Mouse (Mus musculus) hindbrain, embryonic 16.5 days (tissue): Measurements from ENCODE around the gene Nceh1. TPM values are rescaled to one million over a fixed set of nuclear protein-coding genes. Genes with fewer than 3 reads are reported as not detected.

ENCODE experiments used
- ATAC-seq: fragments of 200-750 bp; cut with Nextera tagmentation; 2 replicates; pipeline ENCODE4 v1.8.0; 2017; ENCODE audit warnings: moderate TSS enrichment, moderate library complexity
- H3K27ac ChIP-seq: fragments of 300-500 bp; sonication (generic); 2 replicates; pipeline ENCODE4 v1.5.1; 2014; ENCODE audit warnings: low read depth, mild to moderate bottlenecking, control low read depth, low read length, moderate library complexity
- H3K27me3 ChIP-seq: fragments of 300-500 bp; sonication (generic); replicated peaks from 2 replicates; pipeline ENCODE4 v1.6.1; 2014; ENCODE audit warnings: low read length; ENCODE audit not compliant: control insufficient read depth, insufficient read depth
- H3K36me3 ChIP-seq: fragments of 300-500 bp; sonication (generic); 2 replicates; pipeline ENCODE4 v1.6.1; 2014; ENCODE audit warnings: mild to moderate bottlenecking, low read length, moderate library complexity, mixed read lengths; ENCODE audit not compliant: control insufficient read depth, insufficient read depth
- H3K4me1 ChIP-seq: fragments of 300-500 bp; sonication (generic); 2 replicates; pipeline ENCODE4 v1.6.1; 2014; ENCODE audit warnings: low read depth, low read length; ENCODE audit not compliant: control insufficient read depth, insufficient read depth
- H3K4me2 ChIP-seq: fragments of 300-500 bp; sonication (generic); 2 replicates; pipeline ENCODE4 v1.6.1; 2014; ENCODE audit warnings: mild to moderate bottlenecking, low read length, control low read depth, moderate library complexity
- H3K4me3 ChIP-seq: fragments of 300-500 bp; sonication (generic); 2 replicates; pipeline ENCODE4 v1.5.1; 2014; ENCODE audit warnings: mild to moderate bottlenecking, low read length, control low read depth, moderate library complexity
- H3K9ac ChIP-seq: fragments of 300-500 bp; sonication (generic); 2 replicates; pipeline ENCODE4 v1.6.1; 2014; ENCODE audit warnings: low read depth, mild to moderate bottlenecking, control low read depth, low read length, moderate library complexity
- H3K9me3 ChIP-seq: fragments of 300-500 bp; sonication (generic); 2 replicates; pipeline ENCODE4 v1.6.1; 2014; ENCODE audit warnings: mild to moderate bottlenecking, low read length, moderate library complexity; ENCODE audit not compliant: control insufficient read depth
- WGBS: fragments of 180-500 bp; shearing (Covaris S2); extraction: QIAGEN DNeasy Blood & Tissue Kit; methylation state at CpG from one replicate; pipeline ENCODE4 v1.1.7; 2014; 5-methylcytosine and 5-hydroxymethylcytosine counted together
- polyA plus RNA-seq: library from polyadenylated mRNA; unstranded; fragments of >200 nt; fragmentation: Nextera tagmentation; extraction: Ambion mirVana; gene quantifications from 2 replicates; pipeline ENCODE4 v1.2.1, GENCODE M21; 2015

Gene Nceh1
- polyA plus RNA-seq, 1 experiment from 2014 or later, result 25.1 TPM

GRCm38 (mm10) chr3:27155856-27156593 is 26.7 kb upstream of the Nceh1 start:
- Histone ChIP-seq H3K4me3 (no peak overlapping the region), H3K27me3 (no peaks in the 10 kb centered on the region), H3K4me1 (peaks cover 5% of the 10 kb centered on the region), H3K4me2 (no peak overlapping the region), H3K9me3 (no peaks in the 10 kb centered on the region), H3K27ac (no peak overlapping the region), H3K36me3 (no peaks in the 10 kb centered on the region), H3K9ac (no peak overlapping the region)
- WGBS, result 77% methylated on average over 9 of the region's 9 CpGs
- ATAC-seq, result no peak

- ATAC-seq, result no peak
- Histone ChIP-seq H3K4me1 (peaks cover 5% of the 10 kb centered on the region), H3K4me3 (no peak overlapping the region), H3K9me3 (no peaks in the 10 kb centered on the region), H3K27ac (no peak overlapping the region), H3K4me2 (no peak overlapping the region), H3K9ac (no peak overlapping the region), H3K36me3 (no peaks in the 10 kb centered on the region), H3K27me3 (no peaks in the 10 kb centered on the region)
- WGBS, result 65% methylated on average over 3 of the region's 3 CpGs
Observed at GRCm38 (mm10) chr3:27156594-27156949, 26.2 kb upstream of the Nceh1 start.

- Histone ChIP-seq H3K9ac (no peak overlapping the region), H3K36me3 (no peaks in the 10 kb centered on the region), H3K4me3 (no peak overlapping the region), H3K27me3 (no peaks in the 10 kb centered on the region), H3K27ac (no peak overlapping the region), H3K9me3 (no peaks in the 10 kb centered on the region), H3K4me1 (peaks cover 3% of the 10 kb centered on the region), H3K4me2 (no peak overlapping the region)
- ATAC-seq, result no peak
- 60% methylated on average over 4 of the region's 4 CpGs for WGBS
Observed at GRCm38 (mm10) chr3:27158910-27159309, 23.9 kb upstream of the Nceh1 start.

DNA sequence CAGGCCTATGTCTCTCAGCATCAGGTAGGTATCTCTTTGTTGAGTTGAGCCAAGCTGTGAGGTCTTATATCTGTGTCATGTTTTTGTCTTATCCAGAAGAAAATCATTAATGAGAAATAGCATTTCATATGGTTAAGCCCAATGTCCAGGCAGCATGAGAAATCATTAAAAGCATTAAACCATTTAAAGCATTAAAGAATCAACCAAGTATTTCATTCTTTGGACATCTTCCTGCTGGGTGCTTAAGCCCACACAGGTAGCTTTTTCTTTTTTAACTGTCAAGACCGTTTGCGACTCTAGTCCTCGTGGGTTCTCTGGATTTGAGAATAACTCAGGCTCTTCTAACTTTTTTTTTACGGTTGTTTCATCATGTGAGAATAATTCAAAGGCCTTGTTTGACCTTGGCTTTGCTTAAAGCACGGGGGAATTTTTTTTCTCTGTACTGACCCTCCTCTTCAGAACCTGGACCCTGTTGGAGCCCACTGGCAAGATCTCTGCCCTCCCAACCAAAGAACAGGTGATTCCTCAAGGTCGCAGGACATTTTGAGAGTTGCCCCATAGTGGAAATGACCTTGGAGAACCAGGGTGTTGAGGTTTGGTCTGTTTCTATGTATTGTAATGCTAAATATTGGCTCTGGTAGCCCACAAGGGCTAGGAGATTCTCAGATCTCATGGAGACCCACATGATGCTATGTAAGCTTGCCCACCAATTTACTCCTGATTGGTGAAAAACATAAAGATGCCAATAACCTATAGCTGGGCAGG is 20.9 kb upstream of the Nceh1 start:
- H3K27me3 ChIP-seq, result no peaks in the 10 kb centered on the region
- no peaks in the 10 kb centered on the region for H3K36me3 ChIP-seq
- no peak overlapping the region for H3K9ac ChIP-seq
- H3K4me3 ChIP-seq, result no peak overlapping the region
- 90% methylated on average over 6 of the region's 6 CpGs for WGBS
- H3K27ac ChIP-seq, result no peak overlapping the region
- no peak for ATAC-seq
- no peak overlapping the region for H3K4me2 ChIP-seq
- no peaks in the 10 kb centered on the region for H3K4me1 ChIP-seq
- no peaks in the 10 kb centered on the region for H3K9me3 ChIP-seq

- Histone ChIP-seq H3K4me1 (no peaks in the 10 kb centered on the region), H3K4me3 (no peak overlapping the region), H3K27ac (no peak overlapping the region), H3K4me2 (no peak overlapping the region), H3K27me3 (no peaks in the 10 kb centered on the region), H3K36me3 (no peaks in the 10 kb centered on the region), H3K9me3 (no peaks in the 10 kb centered on the region), H3K9ac (no peak overlapping the region)
- WGBS, result 62% methylated on average over 2 of the region's 2 CpGs
- no peak for ATAC-seq
Observed at GRCm38 (mm10) chr3:27162410-27162804, 20.4 kb upstream of the Nceh1 start.

- Histone ChIP-seq H3K4me2 (no peak overlapping the region), H3K9ac (no peak overlapping the region), H3K27me3 (no peaks in the 10 kb centered on the region), H3K36me3 (no peaks in the 10 kb centered on the region), H3K9me3 (no peaks in the 10 kb centered on the region), H3K4me3 (no peak overlapping the region), H3K4me1 (no peaks in the 10 kb centered on the region), H3K27ac (no peak overlapping the region)
- no peak for ATAC-seq
- 80% methylated on average over 3 of the region's 3 CpGs for WGBS
Observed at GRCm38 (mm10) chr3:27165481-27166065, 17.2 kb upstream of the Nceh1 start.

DNA sequence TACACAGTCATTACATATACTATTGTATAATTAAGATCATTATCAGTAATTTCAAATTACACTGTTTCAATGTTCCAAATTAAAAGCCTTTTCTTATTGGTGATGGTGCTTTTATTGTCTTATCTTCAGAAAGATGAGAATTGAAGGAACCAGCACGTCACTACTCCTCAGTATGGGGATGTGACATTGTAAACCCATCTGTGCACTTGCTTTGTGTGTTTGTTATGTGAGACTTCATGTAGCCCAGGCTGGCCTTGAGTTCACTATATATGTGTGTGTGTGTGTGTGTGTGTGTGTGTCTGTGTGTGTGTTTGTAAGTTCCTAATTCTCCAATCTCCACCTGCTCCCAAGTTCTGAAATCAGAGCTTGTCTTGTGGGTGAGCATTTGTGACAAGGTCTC is 12.5 kb upstream of the Nceh1 start:
- Histone ChIP-seq H3K9me3 (no peaks in the 10 kb centered on the region), H3K4me3 (no peak overlapping the region), H3K4me2 (no peak overlapping the region), H3K36me3 (no peaks in the 10 kb centered on the region), H3K27me3 (no peaks in the 10 kb centered on the region), H3K4me1 (no peaks in the 10 kb centered on the region), H3K27ac (no peak overlapping the region), H3K9ac (no peak overlapping the region)
- no peak for ATAC-seq
- 78% methylated on average over 1 of the region's 1 CpGs for WGBS

DNA sequence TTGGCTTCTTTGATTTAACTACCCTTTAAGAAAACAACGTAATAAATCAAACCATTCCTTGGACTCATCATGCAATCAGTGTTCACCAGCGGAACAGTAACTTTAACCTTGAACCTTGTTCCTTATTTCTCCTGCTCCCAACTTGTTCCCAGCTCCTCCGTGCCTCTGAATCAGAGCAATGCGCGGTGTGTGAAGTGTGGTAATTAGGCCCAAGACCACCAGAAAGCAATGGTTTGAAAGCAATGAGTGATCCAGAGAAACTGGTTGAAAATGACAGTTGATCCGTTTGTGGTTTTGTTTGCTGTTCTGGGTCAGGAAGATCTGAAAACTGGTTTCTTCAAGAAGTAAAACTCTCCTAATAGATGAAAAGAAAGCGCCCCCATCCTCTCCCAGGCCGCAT is 3.1 kb upstream of the Nceh1 start:
- ATAC-seq, result no peak
- 89% methylated on average over 8 of the region's 8 CpGs for WGBS

GRCm38 (mm10) chr3:27183601-27184175 is 923 bp downstream of the Nceh1 start:
- H3K9ac ChIP-seq, result peak overlapping the region; percentile 80
- H3K4me2 ChIP-seq, result peak overlapping the region; percentile 76
- ATAC-seq, result peak; percentile 34
- peak overlapping the region; percentile 55; the same call in 1 of the 2 replicates for H3K27ac ChIP-seq
- H3K36me3 ChIP-seq, result no peaks in the 10 kb centered on the region
- H3K9me3 ChIP-seq, result no peaks in the 10 kb centered on the region
- WGBS, result 11% methylated on average over 19 of the region's 19 CpGs
- no peaks in the 10 kb centered on the region; the same call in 1 of the 2 replicates for H3K4me1 ChIP-seq
- peak overlapping the region; percentile 74 for H3K4me3 ChIP-seq
- no peaks in the 10 kb centered on the region for H3K27me3 ChIP-seq

More for the DNA sequence above, 3.1 kb upstream of the Nceh1 start:
- Histone ChIP-seq H3K9ac (no peak overlapping the region), H3K9me3 (no peaks in the 10 kb centered on the region), H3K4me1 (no peaks in the 10 kb centered on the region; the same call in 1 of the 2 replicates), H3K27ac (no peak overlapping the region), H3K27me3 (no peaks in the 10 kb centered on the region), H3K4me2 (no peak overlapping the region), H3K36me3 (no peaks in the 10 kb centered on the region), H3K4me3 (no peak overlapping the region)
